Mouse (Mus musculus): ENCODE measurements around the gene C5ar2.

DNA sequence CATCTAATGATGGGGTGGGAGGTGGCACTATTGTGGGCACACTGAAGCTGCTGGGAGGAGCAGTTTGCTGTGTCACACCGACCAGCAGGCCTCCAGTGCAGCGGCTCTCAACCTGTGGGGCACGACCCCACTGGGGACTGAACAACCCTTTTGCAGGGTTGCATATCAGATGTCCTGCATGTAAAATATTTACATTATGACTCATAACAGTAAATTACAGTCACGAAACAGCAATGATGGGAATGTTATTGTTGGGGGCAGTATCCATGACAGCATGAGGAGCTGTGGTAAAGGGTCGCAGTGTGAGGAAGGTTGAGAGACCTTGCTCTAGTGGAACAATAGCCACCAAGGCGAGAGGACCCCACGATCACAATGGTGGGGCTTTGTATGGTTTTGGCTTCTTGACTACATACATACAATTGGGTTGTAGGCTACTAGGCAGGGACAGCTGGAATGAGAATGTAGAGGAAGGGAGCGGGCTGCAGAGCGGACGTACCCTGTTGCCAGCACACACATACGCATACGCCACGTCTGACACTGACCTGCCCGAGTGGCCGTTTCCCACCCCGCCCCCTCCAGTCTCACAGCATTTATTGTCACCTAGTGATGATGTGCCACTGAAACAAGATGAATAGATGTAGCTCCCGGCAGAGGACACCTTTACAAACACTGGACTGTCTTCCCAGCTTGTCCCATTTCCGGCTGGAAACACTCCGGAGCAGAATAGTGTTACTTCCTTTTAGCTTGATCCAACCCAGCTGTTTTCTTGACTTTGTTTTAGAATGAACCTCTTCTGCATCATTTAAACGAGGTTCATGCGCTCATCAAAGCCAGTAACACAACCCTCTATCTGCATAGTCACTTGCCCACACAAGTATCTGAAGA, 34.9 kb downstream of the C5ar2 start:
- no peak for TF ChIP-seq FLI1 (IDR thresholded peaks at IDR 0.05; ENCODE audit: low read length)
- TF ChIP-seq GATA1 (IDR thresholded peaks at IDR 0.05; ENCODE audit: borderline replicate concordance, low read length), result no peak

All from megakaryocyte, embryonic 14.5 days (primary cell).